Mouse (Mus musculus) intestine, postnatal 0 days (tissue): ENCODE results near the gene Trim25. TPM values are rescaled to one million over a fixed set of nuclear protein-coding genes. Genes with fewer than 3 reads are reported as not detected.

Experiments
- ATAC-seq: fragments of 200-750 bp; cut with Nextera tagmentation; 2 replicates; pipeline ENCODE4 v1.8.0; 2017; ENCODE audit warnings: mild to moderate bottlenecking, moderate TSS enrichment, moderate library complexity
- H3K27ac ChIP-seq: fragments of 300-500 bp; sonication (generic); 2 replicates; pipeline ENCODE4 v1.5.1; 2014; ENCODE audit warnings: mild to moderate bottlenecking, low read depth, low read length, moderate library complexity
- H3K27me3 ChIP-seq: fragments of 300-500 bp; sonication (generic); replicated peaks from 2 replicates; pipeline ENCODE4 v1.6.1; 2014; ENCODE audit warnings: low read length, mixed read lengths; ENCODE audit not compliant: control insufficient read depth, insufficient read depth
- H3K36me3 ChIP-seq: fragments of 300-500 bp; sonication (generic); 2 replicates; pipeline ENCODE4 v1.6.1; 2014; ENCODE audit warnings: mild to moderate bottlenecking, moderate library complexity; ENCODE audit not compliant: control insufficient read depth, insufficient read depth
- H3K4me1 ChIP-seq: fragments of 300-500 bp; sonication (generic); replicated peaks from 2 replicates; pipeline ENCODE4 v1.6.1; 2014; ENCODE audit warnings: antibody characterized with exemption, low read length, mixed read lengths; ENCODE audit not compliant: control insufficient read depth, insufficient read depth
- H3K4me2 ChIP-seq: fragments of 300-500 bp; sonication (generic); replicated peaks from 2 replicates; pipeline ENCODE4 v1.6.1; 2014; ENCODE audit warnings: low read depth, mild to moderate bottlenecking, moderate library complexity
- H3K4me3 ChIP-seq: fragments of 300-500 bp; sonication (generic); 2 replicates; pipeline ENCODE4 v1.5.1; 2014; ENCODE audit warnings: low read depth, low read length
- H3K9ac ChIP-seq: fragments of 300-500 bp; sonication (generic); 2 replicates; pipeline ENCODE4 v1.6.1; 2014; ENCODE audit warnings: mild to moderate bottlenecking, low read depth, low read length
- H3K9me3 ChIP-seq: fragments of 300-500 bp; sonication (generic); 2 replicates; pipeline ENCODE4 v1.6.1; 2016; ENCODE audit warnings: mixed run types; ENCODE audit not compliant: control insufficient read depth
- CTCF ChIP-seq: sonication (generic); IDR thresholded peaks from 2 replicates; pipeline ENCODE4 v1.5.1; 2016; ENCODE audit warnings: low read depth, mild to moderate bottlenecking, control low read depth, antibody characterized with exemption, moderate library complexity
- WGBS: fragments of 180-500 bp; shearing (Covaris S2); extraction: QIAGEN DNeasy Blood & Tissue Kit; methylation state at CpG from one replicate; pipeline ENCODE4 v1.1.7; 2014; 5-methylcytosine and 5-hydroxymethylcytosine counted together
- polyA plus RNA-seq: library from polyadenylated mRNA; unstranded; fragments of >200 nt; fragmentation: Nextera tagmentation; extraction: Ambion mirVana; gene quantifications from 2 replicates; pipeline ENCODE4 v1.2.1, GENCODE M21; 2015

Trim25 gene
- polyA plus RNA-seq, 1 experiment from 2014 or later: 24.2 TPM

GRCm38 (mm10) chr11:89003078-89003477 is 3.9 kb downstream of the Trim25 start:
- no peak for TF ChIP-seq CTCF
- Histone ChIP-seq H3K27me3 (no peaks in the 10 kb centered on the region), H3K9ac (peak overlapping the region; percentile 37; the same call in 1 of the 2 replicates), H3K4me3 (peak overlapping the region; percentile 31), H3K9me3 (no peaks in the 10 kb centered on the region), H3K36me3 (peaks cover 27% of the 10 kb centered on the region), H3K4me1 (peaks cover 2% of the 10 kb centered on the region), H3K4me2 (peak overlapping the region; percentile 79), H3K27ac (peak overlapping the region; percentile 64; the same call in 1 of the 2 replicates)
- ATAC-seq: no peak
- WGBS: 28% methylated on average over 6 of the region's 6 CpGs

DNA sequence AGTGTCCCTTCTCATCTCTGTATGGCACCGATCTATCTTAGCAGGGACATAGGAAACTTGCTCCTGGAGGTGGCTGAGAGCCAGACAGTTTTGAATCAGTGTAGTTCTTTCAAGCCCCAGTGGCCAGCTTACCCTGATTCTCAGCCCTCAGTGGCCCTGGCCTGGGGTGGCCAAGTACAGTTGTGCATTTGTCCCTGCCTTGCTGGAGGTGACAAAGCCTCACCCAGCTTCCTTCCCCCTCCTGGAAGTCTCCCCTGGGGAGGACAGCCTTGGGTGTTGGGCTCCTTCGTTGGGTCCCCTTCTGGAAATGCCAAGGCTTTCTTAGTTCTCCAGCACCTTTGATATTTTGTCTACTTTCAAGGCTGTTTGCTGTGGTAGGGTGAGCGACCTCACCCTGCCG is 4.5 kb downstream of the Trim25 start:
- 60% methylated on average over 4 of the region's 4 CpGs for WGBS
- H3K36me3 ChIP-seq: peaks cover 33% of the 10 kb centered on the region
- H3K9me3 ChIP-seq: no peaks in the 10 kb centered on the region
- H3K9ac ChIP-seq: no peak overlapping the region
- no peak overlapping the region for H3K4me3 ChIP-seq
- ATAC-seq: no peak
- H3K27me3 ChIP-seq: no peaks in the 10 kb centered on the region
- no peak for TF ChIP-seq CTCF
- peak overlapping the region; percentile 79 for H3K4me2 ChIP-seq
- H3K27ac ChIP-seq: no peak overlapping the region
- H3K4me1 ChIP-seq: peaks cover 2% of the 10 kb centered on the region

DNA sequence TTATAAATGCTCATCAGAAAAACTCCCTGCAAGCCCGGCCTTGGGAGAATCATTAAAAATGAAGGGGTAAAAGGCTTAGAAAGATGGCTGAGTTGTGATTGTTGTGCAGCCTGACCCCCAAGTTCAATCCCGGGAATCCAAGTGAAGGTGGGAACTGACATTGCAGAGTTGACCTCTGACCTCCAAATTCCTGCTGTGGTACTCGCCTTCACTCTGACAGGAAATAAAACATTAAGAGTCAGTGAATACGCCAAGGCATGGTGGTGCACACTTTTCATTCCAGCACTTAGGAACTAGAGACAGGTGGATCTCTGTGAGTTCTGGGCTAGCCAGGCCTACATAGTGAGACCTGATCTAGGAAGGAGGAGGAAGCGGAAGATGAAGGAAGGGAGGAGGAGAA is 6.3 kb downstream of the Trim25 start:
- 75% methylated on average over 5 of the region's 5 CpGs for WGBS
- no peak for ATAC-seq
- H3K36me3 ChIP-seq: peaks cover 44% of the 10 kb centered on the region
- H3K9me3 ChIP-seq: no peaks in the 10 kb centered on the region
- H3K27ac ChIP-seq: no peak overlapping the region
- H3K4me2 ChIP-seq: no peak overlapping the region
- H3K4me1 ChIP-seq: peaks cover 2% of the 10 kb centered on the region
- no peaks in the 10 kb centered on the region for H3K27me3 ChIP-seq
- TF ChIP-seq CTCF: no peak
- H3K9ac ChIP-seq: no peak overlapping the region
- no peak overlapping the region for H3K4me3 ChIP-seq

DNA sequence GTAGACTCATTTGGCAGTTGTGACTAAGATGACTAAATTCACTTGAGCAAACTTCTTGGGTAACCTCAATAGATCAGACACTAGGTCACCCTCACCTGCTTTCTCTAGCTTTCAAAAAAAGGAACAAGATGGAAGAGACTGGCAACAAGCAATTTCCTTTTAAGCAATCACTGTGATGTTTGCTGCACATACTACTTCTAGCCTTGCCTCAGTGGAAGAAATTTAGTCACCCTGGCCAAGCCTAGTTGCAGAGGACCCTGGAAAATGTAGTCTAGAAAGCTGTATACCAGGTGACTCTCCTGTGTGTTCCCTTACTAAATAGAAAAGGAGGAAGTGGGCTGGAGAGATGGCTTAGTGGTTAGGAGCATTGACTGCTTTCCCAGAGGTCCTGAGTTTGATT is 7.2 kb downstream of the Trim25 start:
- no peak for ATAC-seq
- TF ChIP-seq CTCF: no peak
- peaks cover 2% of the 10 kb centered on the region for H3K4me1 ChIP-seq
- H3K9me3 ChIP-seq: no peaks in the 10 kb centered on the region
- H3K4me2 ChIP-seq: no peak overlapping the region
- no peak overlapping the region for H3K4me3 ChIP-seq
- no peak overlapping the region for H3K9ac ChIP-seq
- H3K36me3 ChIP-seq: peaks cover 54% of the 10 kb centered on the region
- no peaks in the 10 kb centered on the region for H3K27me3 ChIP-seq
- no peak overlapping the region for H3K27ac ChIP-seq

GRCm38 (mm10) chr11:89007582-89007981 is 8.4 kb downstream of the Trim25 start:
- Histone ChIP-seq H3K4me1 (peaks cover 2% of the 10 kb centered on the region), H3K36me3 (peaks cover 64% of the 10 kb centered on the region), H3K27me3 (no peaks in the 10 kb centered on the region), H3K9ac (no peak overlapping the region), H3K4me2 (no peak overlapping the region), H3K27ac (no peak overlapping the region), H3K9me3 (no peaks in the 10 kb centered on the region), H3K4me3 (no peak overlapping the region)
- no peak for ATAC-seq
- WGBS: 63% methylated on average over 3 of the region's 3 CpGs
- TF ChIP-seq CTCF: no peak

- H3K36me3 ChIP-seq: peaks cover 76% of the 10 kb centered on the region
Measured at GRCm38 (mm10) chr11:89009066-89009465, 9.9 kb downstream of the Trim25 start.

GRCm38 (mm10) chr11:89009496-89009895 is 10.3 kb downstream of the Trim25 start:
- no peak overlapping the region for H3K9ac ChIP-seq
- no peak for TF ChIP-seq CTCF
- H3K4me3 ChIP-seq: no peak overlapping the region
- peaks cover 79% of the 10 kb centered on the region for H3K36me3 ChIP-seq
- no peaks in the 10 kb centered on the region for H3K4me1 ChIP-seq
- no peaks in the 10 kb centered on the region for H3K9me3 ChIP-seq
- 37% methylated on average over 7 of the region's 7 CpGs for WGBS
- H3K4me2 ChIP-seq: no peak overlapping the region
- H3K27ac ChIP-seq: no peak overlapping the region
- no peaks in the 10 kb centered on the region for H3K27me3 ChIP-seq
- peak; percentile 44; the same call in 1 of the 2 replicates for ATAC-seq

More at GRCm38 (mm10) chr11:89009066-89009465, 9.9 kb downstream of the Trim25 start:
- Histone ChIP-seq H3K9me3 (no peaks in the 10 kb centered on the region), H3K4me2 (no peak overlapping the region), H3K27me3 (no peaks in the 10 kb centered on the region), H3K9ac (no peak overlapping the region), H3K4me1 (no peaks in the 10 kb centered on the region), H3K4me3 (no peak overlapping the region), H3K27ac (no peak overlapping the region)
- no peak for ATAC-seq
- WGBS: 79% methylated on average over 9 of the region's 9 CpGs
- no peak for TF ChIP-seq CTCF
